Mouse (Mus musculus) cerebellum, postnatal 14 days (tissue): Measurements from ENCODE around the gene Kcnip1.

Experiments used
- DNase-seq, 2 experiments: peaks; one replicate each; pipeline ENCODE4 v3.0.0; 2021; ENCODE audit warnings: mixed read lengths in 2 of 2

Gene Kcnip1

DNA sequence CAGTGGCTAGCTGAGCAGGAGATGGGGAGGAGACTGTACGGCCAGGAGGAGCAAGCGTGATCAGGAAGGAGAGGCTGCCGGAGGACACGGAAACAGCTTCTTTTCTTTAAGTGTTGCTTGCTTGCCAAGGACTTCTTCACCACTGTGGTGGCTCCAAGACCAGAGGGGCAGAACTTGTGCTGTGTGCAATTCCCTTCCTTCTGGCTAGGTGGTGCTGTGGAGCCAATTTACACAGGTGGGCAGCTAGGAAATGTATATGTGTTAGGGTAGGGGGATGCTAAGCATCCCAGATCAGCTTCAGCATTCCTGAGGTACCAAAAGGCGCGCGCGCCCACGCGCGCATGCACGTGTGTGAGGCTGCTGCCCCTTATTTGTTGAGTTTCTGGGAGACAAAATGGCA is 243.5 kb downstream of the Kcnip1 start:
- DNase-seq = no peak

- no peak for DNase-seq
Measured at GRCm38 (mm10) chr11:33748754-33749153, 244.2 kb downstream of the Kcnip1 start.

GRCm38 (mm10) chr11:33747402-33747955 is 245.5 kb downstream of the Kcnip1 start:
- peak; percentile 77 to 81 for DNase-seq

GRCm38 (mm10) chr11:33746402-33746801 is 246.6 kb downstream of the Kcnip1 start:
- no peak for DNase-seq

- DNase-seq = no peak
Measured at GRCm38 (mm10) chr11:33745821-33746329, 247.1 kb downstream of the Kcnip1 start.

GRCm38 (mm10) chr11:33744429-33744828 is 248.5 kb downstream of the Kcnip1 start:
- DNase-seq = no peak

DNA sequence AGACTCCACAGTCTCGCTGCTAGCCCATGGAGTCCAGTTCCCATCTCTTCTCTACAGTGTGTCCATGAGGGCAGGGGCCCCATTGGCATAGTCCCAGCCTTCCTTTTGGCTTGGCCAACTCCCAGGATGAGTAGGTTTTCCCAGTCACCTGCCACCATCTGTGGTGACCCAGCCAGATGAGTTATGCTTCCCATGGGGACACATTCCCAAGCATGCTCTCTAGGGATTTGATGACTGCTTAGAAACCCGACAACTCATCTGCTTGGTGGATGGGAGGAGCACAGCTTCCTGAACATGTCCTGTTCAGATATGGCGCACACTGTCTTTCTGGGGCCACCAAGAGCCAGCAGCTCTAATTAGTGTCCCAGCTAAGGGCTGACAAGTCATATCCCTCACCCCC is 252.8 kb downstream of the Kcnip1 start:
- DNase-seq = no peak

- no peak for DNase-seq
Measured at GRCm38 (mm10) chr11:33736426-33736825, 256.5 kb downstream of the Kcnip1 start.

DNA sequence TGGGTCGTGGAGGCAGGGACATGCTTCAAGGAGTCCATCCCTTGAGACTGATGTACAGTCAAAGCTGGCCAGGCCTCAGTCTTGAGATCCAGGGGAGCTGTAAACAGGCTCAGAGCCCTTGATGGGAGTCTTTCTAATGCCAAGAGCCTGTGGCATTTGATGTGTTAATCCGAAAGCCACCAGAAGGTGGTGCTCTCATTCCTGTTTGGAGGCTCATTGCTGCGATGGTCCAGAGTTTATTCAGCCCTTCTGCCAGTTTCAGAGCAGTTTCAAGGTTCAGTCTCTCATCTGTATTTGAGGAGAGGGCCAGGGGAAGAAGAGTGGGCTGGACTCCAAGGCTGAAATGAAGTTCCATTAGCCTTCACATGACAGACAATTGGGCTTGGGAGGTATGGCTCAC is 259.7 kb downstream of the Kcnip1 start:
- DNase-seq = peak; percentile 92 to 95

DNA sequence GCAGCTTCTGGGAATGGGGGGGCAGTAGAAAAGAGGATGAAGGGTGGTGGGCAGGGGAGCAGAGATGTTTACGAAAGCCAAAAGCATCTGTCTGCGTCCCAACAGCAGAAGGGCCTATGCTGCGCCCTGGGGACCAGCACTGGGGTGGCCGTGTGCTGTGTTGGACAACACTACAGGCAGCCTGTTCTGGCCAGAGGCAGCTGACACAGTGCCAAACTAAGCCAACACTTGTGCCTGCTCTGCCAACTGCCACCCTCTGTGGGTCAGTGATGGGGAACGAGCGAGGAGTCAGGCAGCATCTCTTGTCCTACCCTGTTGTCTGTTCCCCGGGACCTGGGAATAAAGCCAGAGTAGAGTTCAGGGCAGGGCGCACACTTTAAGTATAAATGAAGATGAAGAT is 260.6 kb downstream of the Kcnip1 start:
- DNase-seq = peak; percentile 42 to 51

GRCm38 (mm10) chr11:33721297-33721696 is 271.7 kb downstream of the Kcnip1 start:
- peak; percentile 87 to 94 for DNase-seq

DNA sequence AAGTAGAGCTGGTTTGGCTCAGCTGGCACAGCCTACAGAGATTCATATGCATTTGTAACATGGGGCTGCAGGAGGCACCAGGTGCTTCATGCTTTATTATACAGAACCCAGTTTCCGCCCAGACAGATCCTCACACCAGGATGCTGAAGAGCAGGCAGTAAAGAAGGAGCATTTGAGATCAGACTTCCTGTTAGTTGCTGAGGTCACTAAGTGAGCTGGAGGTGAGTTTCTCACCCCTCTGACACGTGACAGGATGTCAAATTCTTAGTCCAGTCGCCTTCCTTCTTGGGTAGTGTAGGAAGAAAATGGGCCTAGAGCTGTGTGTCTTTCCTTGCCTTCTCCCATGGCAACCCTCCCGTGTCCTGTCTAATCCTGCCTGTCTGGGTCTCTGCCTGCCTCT is 286.2 kb downstream of the Kcnip1 start:
- DNase-seq = no peak

- no peak for DNase-seq
Measured at GRCm38 (mm10) chr11:33701958-33702459, 290.9 kb downstream of the Kcnip1 start.

DNA sequence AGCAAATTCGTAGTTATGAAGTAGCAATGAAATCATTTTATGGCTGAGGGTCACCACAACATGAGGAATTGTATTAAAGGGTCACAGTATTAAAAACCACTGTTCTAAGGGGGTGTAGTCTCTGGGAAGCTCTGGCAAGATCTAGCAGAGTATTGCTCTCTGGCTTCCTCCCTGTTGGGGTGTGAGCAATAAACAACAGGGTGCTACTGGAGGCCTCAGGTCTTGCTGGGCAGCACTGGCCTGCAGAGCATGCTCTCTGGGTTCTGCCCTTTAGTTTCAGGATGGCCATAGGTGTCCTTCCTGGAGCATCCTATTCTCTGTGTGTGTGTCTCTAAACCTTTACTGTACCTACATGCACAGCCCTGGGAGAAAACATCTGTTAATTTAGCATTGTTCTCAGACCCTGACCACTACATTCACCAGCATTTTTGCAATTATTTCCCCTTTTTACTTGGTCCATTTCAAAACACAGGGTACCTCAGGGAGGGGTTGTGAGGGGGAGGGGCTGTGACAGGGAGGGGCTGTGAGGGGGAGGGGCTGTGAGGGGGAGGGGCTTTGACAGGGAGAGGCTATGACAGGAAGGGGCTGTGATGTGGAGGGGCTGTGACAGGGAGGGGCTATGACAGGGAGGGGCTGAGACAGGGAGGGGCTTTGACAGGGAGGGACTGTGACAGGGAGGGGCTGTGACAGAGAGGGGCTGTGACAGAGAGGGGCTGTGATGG is 291.6 kb downstream of the Kcnip1 start:
- DNase-seq = no peak

- DNase-seq = no peak
Measured at GRCm38 (mm10) chr11:33700725-33701124, 292.2 kb downstream of the Kcnip1 start.

DNA sequence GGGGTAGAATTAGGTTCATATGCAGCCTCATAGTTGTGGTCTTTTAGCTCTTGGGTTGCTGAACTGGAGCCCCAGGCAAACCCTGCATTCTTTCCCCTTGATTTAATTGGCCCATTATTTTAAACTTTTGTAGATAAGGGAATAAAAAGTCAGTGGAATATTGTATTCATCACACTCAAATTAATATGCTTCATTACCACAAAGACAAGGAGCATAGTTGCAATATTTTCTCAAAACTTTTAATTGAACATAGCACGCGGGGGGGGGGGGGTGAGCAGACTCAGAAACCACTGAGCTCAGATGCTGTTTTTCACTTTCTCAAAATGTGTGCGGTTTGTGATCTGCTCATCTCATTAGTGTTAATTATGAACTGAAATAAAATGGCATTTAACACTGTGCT is 302.8 kb downstream of the Kcnip1 start:
- no peak for DNase-seq

GRCm38 (mm10) chr11:33685904-33686303 is 307.0 kb downstream of the Kcnip1 start:
- peak; percentile 76 to 78 for DNase-seq

DNA sequence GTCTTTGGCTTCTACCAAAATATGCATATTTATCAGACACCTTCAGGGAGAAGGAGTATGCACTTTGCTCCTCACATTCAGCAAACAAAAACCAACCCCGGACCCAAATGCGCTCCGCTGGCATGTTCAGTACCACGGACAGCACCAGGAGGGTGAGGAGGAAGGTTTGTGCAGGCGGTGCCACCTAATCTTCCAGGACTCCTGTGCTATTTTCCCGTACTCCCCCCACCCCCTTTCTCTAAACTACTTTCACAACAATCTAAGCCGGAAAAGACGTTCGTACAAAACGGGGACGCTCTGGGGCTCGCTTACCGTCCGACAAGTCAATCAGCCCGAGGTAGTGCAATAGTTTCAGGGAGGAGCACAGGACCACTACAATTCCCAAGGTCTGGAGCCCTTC is 312.8 kb downstream of the Kcnip1 start:
- DNase-seq = no peak

DNA sequence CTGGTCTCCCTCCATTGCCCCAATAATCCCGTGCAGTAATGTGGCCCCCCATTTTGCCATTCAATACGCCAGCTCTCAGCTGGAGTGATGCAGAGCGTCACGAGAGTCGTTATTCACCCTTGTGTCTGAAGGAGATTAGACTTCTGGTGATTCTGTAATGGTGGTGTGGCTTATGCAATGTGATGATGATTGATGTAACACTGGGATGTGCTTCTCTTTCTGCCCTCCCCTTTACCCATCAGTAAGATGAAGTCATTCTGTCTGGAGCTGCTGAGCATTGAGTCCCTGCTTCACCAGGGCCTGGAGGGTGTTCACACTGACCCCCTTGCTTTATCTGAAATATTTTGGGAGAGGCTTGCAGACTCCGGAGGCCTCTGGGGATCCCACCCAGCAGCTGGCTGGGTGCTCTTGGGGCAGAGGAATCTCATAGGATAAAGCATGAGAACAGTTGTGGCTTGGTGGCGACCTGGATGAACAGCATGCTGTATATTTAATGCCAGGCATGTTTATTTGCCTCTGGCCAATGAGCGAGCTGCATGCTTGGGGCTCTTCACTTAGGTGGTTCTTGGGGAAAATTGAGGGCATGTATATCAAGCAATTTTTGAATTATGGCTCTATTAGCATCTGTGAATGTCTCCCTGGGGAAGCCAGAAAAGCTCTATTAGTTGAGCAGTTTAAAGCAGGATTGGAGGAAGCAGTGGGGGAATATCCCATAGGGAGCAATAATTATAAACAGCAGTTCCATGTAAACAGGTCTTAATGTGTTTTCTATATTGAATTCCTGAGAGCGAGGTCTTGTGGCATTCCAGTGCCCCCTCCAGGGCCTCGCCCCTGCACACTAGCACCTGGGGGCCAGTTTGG is 322.6 kb downstream of the Kcnip1 start:
- DNase-seq = no peak

DNA sequence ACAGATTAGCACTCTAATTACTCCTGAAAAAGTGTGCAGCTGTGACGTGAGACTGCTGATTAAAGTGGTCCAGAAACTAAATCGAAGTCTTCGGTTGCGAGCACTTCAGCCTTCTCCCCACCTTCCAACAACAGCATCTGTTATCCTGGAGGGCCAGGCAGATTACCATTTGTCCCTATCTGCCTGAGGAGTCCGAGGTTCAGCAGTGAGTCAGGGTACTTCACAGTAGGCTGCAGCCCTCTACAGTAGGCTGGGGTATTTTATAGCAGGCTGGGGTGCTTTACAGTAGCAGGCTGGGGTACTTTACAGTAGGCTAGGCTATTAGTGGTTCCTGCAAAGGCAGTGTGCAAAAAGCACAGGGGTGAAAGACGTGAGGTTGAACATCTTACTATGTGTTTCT is 324.6 kb downstream of the Kcnip1 start:
- DNase-seq = no peak

GRCm38 (mm10) chr11:33663599-33663998 is 329.4 kb downstream of the Kcnip1 start:
- no peak for DNase-seq

- DNase-seq = no peak
Measured at GRCm38 (mm10) chr11:33660016-33660913, 332.7 kb downstream of the Kcnip1 start.
